Mouse (Mus musculus) large intestine, adult 2 months (tissue): Measurements from ENCODE around the gene Olfr895. TPM values are rescaled to one million over a fixed set of nuclear protein-coding genes. Genes with fewer than 3 reads are reported as not detected.

ENCODE experiments used
- DNase-seq: peaks from one replicate; pipeline ENCODE4 v3.0.0-alpha.2; 2012; ENCODE audit warnings: low read depth, low spot score
- WGBS: fragments of 180-500 bp; shearing (Covaris S2); methylation state at CpG from one replicate; pipeline ENCODE4 v1.1.7; 2018; 5-methylcytosine and 5-hydroxymethylcytosine counted together
- polyA plus RNA-seq: library from polyadenylated mRNA; depleted of rRNA; stranded (reverse); fragments of >200 nt; gene quantifications from 2 replicates; pipeline ENCODE4 v1.2.3, GENCODE M21; 2012; rRNA removed

The Olfr895 gene
- polyA plus RNA-seq = not detected in 2 replicates

DNA sequence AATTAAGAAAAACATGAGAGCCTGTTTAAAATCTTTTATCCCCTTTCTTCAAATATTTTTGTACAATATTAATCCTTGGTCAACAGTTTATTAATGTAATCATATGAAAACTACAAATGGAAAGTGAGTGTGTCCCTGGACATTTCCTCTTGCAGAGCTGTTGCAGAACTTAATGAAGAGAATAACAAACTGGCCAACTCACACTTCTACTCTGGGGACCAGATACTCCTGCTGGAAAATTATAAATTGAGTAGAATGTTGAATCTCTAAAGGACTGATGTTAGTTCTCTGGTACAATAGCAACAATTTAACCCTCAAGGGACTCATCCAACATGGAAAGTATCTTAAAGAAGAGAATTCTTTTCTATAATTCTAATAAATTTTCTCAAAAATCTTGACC lies at the start of gene Olfr895:
TSS of gene Olfr895 (plus strand) at position 301 of the 400 bp plus-strand sequence.
- no peak for DNase-seq

DNA sequence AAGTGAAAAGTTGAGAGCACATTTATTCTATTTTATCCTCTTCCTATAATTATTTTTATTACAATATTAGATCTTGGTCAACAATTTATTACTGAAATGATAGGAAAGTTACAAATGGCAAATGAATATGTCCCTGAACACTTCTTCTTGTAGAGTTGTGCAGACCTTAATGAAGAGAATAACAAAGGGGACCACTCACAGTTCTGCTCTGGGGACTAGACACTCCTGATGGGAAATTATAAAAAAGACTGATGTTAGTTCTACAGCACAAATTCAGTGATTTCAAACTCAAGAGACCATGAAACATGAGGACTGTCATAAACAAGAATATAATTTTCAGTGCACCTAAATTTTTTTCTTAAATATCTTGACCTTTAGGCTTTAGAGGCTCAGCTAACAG lies 15.2 kb upstream of the Olfr895 start, which contains the start of gene Olfr143:
TSS of gene Olfr143 (plus strand) at position 301 of the 400 bp plus-strand sequence.
- no peak for DNase-seq

DNA sequence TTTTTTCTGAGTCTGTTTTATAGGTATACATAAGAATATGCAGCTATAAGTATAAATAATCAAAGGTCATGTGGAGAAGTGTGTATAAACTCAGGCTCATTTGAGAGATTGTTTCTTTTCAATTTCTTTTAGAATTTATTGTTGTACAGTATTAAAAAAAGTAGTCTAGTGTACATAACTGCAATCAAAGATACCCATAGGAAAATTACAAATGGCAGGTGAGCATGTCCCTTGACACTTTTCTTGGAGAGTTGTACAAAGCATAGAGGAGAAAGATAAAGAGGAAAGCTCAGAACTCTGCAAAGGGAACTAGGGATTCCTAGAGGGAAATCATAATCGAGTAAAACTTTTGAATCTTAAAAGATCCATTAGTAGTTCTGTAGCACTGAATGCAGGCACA lies 23.2 kb downstream of the Olfr895 start, which contains the start of gene Olfr896-ps1:
TSS of gene Olfr896-ps1 (plus strand) at position 301 of the 400 bp plus-strand sequence.
- WGBS = 83% methylated on average over 1 of the region's 1 CpGs
- no peak for DNase-seq

Other genes starting within 250 kb of the Olfr895 start
- gene Olfr883, start 242.0 kb upstream of the Olfr895 start, polyA plus RNA-seq = not detected in 2 replicates
- not detected in 2 replicates for gene Olfr884, start 221.3 kb upstream of the Olfr895 start, polyA plus RNA-seq
- not detected in 2 replicates for gene Olfr885, start 206.5 kb upstream of the Olfr895 start, polyA plus RNA-seq
- gene Olfr887, start 183.8 kb upstream of the Olfr895 start, polyA plus RNA-seq = not detected in 2 replicates
- gene Olfr888, start 159.7 kb upstream of the Olfr895 start, polyA plus RNA-seq = not detected in 2 replicates
- not detected in 2 replicates for gene Olfr889, start 152.7 kb upstream of the Olfr895 start, polyA plus RNA-seq
- not detected in 2 replicates for gene Olfr890, start 125.3 kb upstream of the Olfr895 start, polyA plus RNA-seq
- gene Olfr891, start 87.0 kb upstream of the Olfr895 start, polyA plus RNA-seq = not detected in 2 replicates
- not detected in 2 replicates for gene Olfr893, start 59.5 kb upstream of the Olfr895 start, polyA plus RNA-seq
- not detected in 2 replicates for gene Olfr894, start 49.8 kb upstream of the Olfr895 start, polyA plus RNA-seq
- gene Olfr143, start 15.1 kb upstream of the Olfr895 start, polyA plus RNA-seq = not detected in 2 replicates
- gene Olfr896-ps1, start 23.3 kb downstream of the Olfr895 start, polyA plus RNA-seq = not detected in 2 replicates
- gene Olfr25, start 61.2 kb downstream of the Olfr895 start, polyA plus RNA-seq = not detected in 2 replicates
- gene Olfr898, start 80.6 kb downstream of the Olfr895 start, polyA plus RNA-seq = not detected in 2 replicates
- gene Olfr250, start 99.0 kb downstream of the Olfr895 start, polyA plus RNA-seq = not detected in 2 replicates
- not detected in 2 replicates for gene Olfr251, start 109.2 kb downstream of the Olfr895 start, polyA plus RNA-seq
- not detected in 2 replicates for gene Olfr147, start 133.8 kb downstream of the Olfr895 start, polyA plus RNA-seq
- not detected in 2 replicates for gene Olfr901, start 161.6 kb downstream of the Olfr895 start, polyA plus RNA-seq
- gene Olfr902, start 179.8 kb downstream of the Olfr895 start, polyA plus RNA-seq = not detected in 2 replicates
- not detected in 2 replicates for gene Olfr904, start 195.3 kb downstream of the Olfr895 start, polyA plus RNA-seq
- not detected in 2 replicates for gene Olfr905, start 203.3 kb downstream of the Olfr895 start, polyA plus RNA-seq
- gene Olfr906, start 219.2 kb downstream of the Olfr895 start, polyA plus RNA-seq = not detected in 2 replicates
- gene Olfr907, start 227.9 kb downstream of the Olfr895 start, polyA plus RNA-seq = not detected in 2 replicates